Mouse (Mus musculus) adipocyte (in vitro differentiated cells): ENCODE results near the gene Gm906.
"Not testable (repeated sequence)": the region's sequence is repeated elsewhere in the genome, so short reads cannot be mapped to it uniquely, and the experiment has no call there.

Experiments
- DNase-seq: peaks from one replicate; pipeline ENCODE4 v3.0.0-alpha.2; 2016; ENCODE audit warnings: low spot score

Gm906 gene

GRCm38 (mm10) chr13:50250208-50250607, at the start of gene Gm906:
TSS of gene Gm906 (minus strand) at chr13:50250308.
- DNase-seq, result not testable (repeated sequence)

DNA sequence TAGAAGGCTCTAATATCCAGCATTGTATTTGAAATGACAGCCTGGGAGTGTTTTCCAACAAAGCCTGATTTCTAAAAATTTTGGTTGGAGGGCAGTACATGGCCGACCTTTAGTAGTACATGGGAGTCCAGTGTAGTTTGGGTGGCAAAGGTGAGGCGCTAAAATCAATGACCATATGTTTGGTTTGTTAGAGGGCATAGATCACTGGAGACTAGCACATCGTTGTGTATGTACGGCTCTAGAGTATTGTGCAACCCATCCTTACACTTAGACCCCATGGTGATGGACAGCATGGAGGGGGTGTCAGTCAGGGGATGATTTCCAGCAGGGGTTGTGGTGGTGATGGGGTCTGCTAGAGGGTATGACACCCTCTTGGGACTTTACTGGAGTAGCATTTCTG, 33.2 kb upstream of the Gm906 start:
- not testable (repeated sequence) for DNase-seq

DNA sequence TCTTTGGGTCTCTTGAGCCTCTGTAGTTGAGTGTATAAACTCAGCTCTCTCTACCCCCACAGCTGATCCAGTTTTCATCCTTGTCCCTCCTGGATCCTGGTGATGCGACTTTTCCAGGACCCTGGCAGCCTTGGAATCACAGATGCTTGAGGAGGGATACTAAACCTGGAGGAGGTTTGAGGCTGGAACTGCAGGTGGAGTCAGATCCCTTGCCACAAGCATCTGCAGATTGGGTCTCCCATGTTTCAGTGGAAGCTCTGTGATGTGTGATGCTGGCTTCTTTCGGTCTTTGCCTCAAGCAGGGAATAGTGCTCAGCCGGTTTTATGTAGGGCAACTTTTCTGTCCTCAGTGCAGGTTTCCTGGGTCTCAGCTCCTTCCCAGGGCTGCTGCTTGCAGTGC, 13.6 kb downstream of the Gm906 start:
- no peak for DNase-seq

DNA sequence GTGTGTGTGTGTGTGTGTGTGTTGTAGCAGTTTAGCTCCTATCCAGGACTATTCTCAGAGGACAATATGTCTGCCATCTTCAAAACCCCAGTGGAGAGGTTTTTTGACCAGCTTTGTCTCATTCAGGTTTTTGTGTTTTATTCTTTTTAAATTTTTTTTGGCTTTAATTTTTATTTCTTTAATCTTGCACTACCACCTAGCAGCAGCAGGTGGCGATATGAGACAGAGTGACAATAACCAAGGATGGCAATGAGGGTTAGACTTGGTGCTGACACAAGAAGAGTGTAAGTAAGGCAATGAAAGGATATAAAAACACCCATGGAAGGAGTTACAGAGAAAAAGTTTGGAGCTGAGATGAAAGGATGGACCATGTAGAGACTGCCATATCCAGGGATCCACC, 38.3 kb downstream of the Gm906 start:
- peak; percentile 4 for DNase-seq

GRCm38 (mm10) chr13:50210191-50210590, 39.9 kb downstream of the Gm906 start:
- DNase-seq, result not testable (repeated sequence)

DNA sequence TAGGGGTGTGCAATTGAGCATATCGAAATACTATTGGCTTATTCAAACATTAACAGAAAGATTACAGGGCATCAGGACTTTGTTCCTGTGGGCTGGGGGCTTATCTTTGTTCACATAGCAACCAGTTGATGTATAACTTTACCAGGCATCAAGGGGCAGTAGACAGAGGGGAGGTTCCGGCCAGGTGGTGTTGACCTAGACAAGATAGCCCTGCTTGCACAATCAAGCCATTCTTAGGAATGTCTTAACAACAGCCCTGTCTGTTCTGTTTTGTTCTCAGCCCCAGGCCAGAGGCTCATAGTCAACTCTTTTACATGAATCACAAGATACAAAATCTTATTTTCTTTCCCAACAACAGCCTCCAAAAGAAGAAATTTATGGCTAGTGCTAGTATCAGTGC, 40.5 kb downstream of the Gm906 start:
- DNase-seq, result not testable (repeated sequence)

- DNase-seq, result no peak
Observed at GRCm38 (mm10) chr13:50207966-50208365, 42.1 kb downstream of the Gm906 start.

GRCm38 (mm10) chr13:50196831-50197230, 53.3 kb downstream of the Gm906 start:
- not testable (repeated sequence) for DNase-seq
